Mouse (Mus musculus): ENCODE measurements at regions not wholly inside any gene's neighbourhood (a gene's known extent, or its start where the extent isn't known, plus 50 kb on each side); places are given as distances from the start of the nearest gene placed in this dataset.

- no peaks in the 10 kb centered on the region for H3K9me3 ChIP-seq (replicated peaks; ENCODE audit: insufficient read depth, low read length)
- H3K27ac ChIP-seq (ENCODE audit: control insufficient read depth, low read depth, low read length), result no peak overlapping the region
- no peak overlapping the region for H3K4me3 ChIP-seq (ENCODE audit: control insufficient read depth in 1 of 2, insufficient read depth in 1 of 2, low read depth in 2 of 2, low read length in 2 of 2)
- H3K27me3 ChIP-seq (ENCODE audit: control insufficient read depth in 1 of 2, insufficient read depth in 2 of 2, low read length in 2 of 2), result no peaks in the 10 kb centered on the region
- no peak overlapping the region for H3K9ac ChIP-seq (ENCODE audit: control insufficient read depth, low read depth, low read length, poor library complexity, severe bottlenecking)
- H3K4me1 ChIP-seq (ENCODE audit: control insufficient read depth in 1 of 2, insufficient read depth in 2 of 2, low read length in 2 of 2), result no peaks in the 10 kb centered on the region
- H3K36me3 ChIP-seq (ENCODE audit: control insufficient read depth in 1 of 2, insufficient read depth in 2 of 2, low read length in 2 of 2), result no peaks in the 10 kb centered on the region
- TF ChIP-seq USF2 (IDR thresholded peaks at IDR 0.05; ENCODE audit: borderline replicate concordance in 1 of 2, insufficient read depth in 1 of 2, low read depth in 1 of 2, low read length in 2 of 2), result no peak
- no peak for TF ChIP-seq CHD1 (IDR thresholded peaks at IDR 0.05; ENCODE audit: low read depth, low read length)
- TF ChIP-seq TAL1 (IDR thresholded peaks at IDR 0.05; ENCODE audit: low read length), result no peak
- no peak for TF ChIP-seq GABPA (IDR thresholded peaks at IDR 0.05; ENCODE audit: low read depth, low read length)
- no peak for TF ChIP-seq SMC3 (IDR thresholded peaks at IDR 0.05; ENCODE audit: low read depth, low read length)
- TF ChIP-seq USF1 (IDR thresholded peaks at IDR 0.05; ENCODE audit: low read depth, low read length), result no peak
- TF ChIP-seq POLR2AphosphoS2 (IDR thresholded peaks at IDR 0.05; ENCODE audit: low read length), result no peak
- no peak for TF ChIP-seq ZNF384 (IDR thresholded peaks at IDR 0.05; ENCODE audit: low read depth, low read length)
- TF ChIP-seq CHD2 (IDR thresholded peaks at IDR 0.05; ENCODE audit: low read length), result no peak
- TF ChIP-seq MYC (IDR thresholded peaks at IDR 0.05; ENCODE audit: low read depth, low read length), result no peak
- no peak for TF ChIP-seq ELF1 (IDR thresholded peaks at IDR 0.05; ENCODE audit: low read depth, low read length)
- TF ChIP-seq ZC3H11A (IDR thresholded peaks at IDR 0.05; ENCODE audit: low read depth, low read length), result no peak
- no peak for TF ChIP-seq BHLHE40 (IDR thresholded peaks at IDR 0.05; ENCODE audit: borderline replicate concordance, low read depth, low read length)
- no peak for TF ChIP-seq ZMIZ1 (IDR thresholded peaks at IDR 0.05; ENCODE audit: low read depth, low read length)
- no peak for TF ChIP-seq TCF12 (IDR thresholded peaks at IDR 0.05; ENCODE audit: low read depth, low read length)
- TF ChIP-seq MAZ (IDR thresholded peaks at IDR 0.05; ENCODE audit: low read depth, low read length), result no peak
- TF ChIP-seq GATA1 (IDR thresholded peaks at IDR 0.05; ENCODE audit: low read depth, low read length), result no peak
- no peak for TF ChIP-seq MAX (IDR thresholded peaks at IDR 0.05; ENCODE audit: low read length)
- H3K79me2 ChIP-seq (ENCODE audit: control insufficient read depth, insufficient read depth, low read length, poor library complexity), result no peaks in the 10 kb centered on the region
- DNase-seq (ENCODE audit: low read depth, low spot score), result no peak
Observed at GRCm38 (mm10) chr7:137851061-137851460, 413.6 kb downstream of the Glrx3 start.

GRCm38 (mm10) chr7:137859681-137860080, 422.3 kb downstream of the Glrx3 start:
- TF ChIP-seq NRF1 (IDR thresholded peaks at IDR 0.05; ENCODE audit: insufficient read depth, low read depth, low read length, poor library complexity, severe bottlenecking) (no peak), MAFK (IDR thresholded peaks at IDR 0.05; ENCODE audit: borderline replicate concordance, low read depth, low read length) (no peak), MXI1 (IDR thresholded peaks at IDR 0.05; ENCODE audit: low read depth, low read length) (no peak), USF1 (IDR thresholded peaks at IDR 0.05; ENCODE audit: low read depth, low read length) (no peak), TCF12 (IDR thresholded peaks at IDR 0.05; ENCODE audit: low read depth, low read length) (no peak), POLR2A (IDR thresholded peaks at IDR 0.05; ENCODE audit: control insufficient read depth in 1 of 2, insufficient read depth in 1 of 2, low read depth in 1 of 2, low read length in 2 of 2, poor library complexity in 1 of 2) (no peak), GABPA (IDR thresholded peaks at IDR 0.05; ENCODE audit: low read depth, low read length) (no peak), EP300 (IDR thresholded peaks at IDR 0.05; ENCODE audit: low read depth in 1 of 2, low read length in 2 of 2) (no peak), MYC (IDR thresholded peaks at IDR 0.05; ENCODE audit: low read depth, low read length) (no peak), E2F4 (IDR thresholded peaks at IDR 0.05; ENCODE audit: borderline replicate concordance, low read depth, low read length) (no peak), MYB (IDR thresholded peaks at IDR 0.05; ENCODE audit: low read depth, low read length) (no peak), USF2 (IDR thresholded peaks at IDR 0.05; ENCODE audit: borderline replicate concordance in 1 of 2, insufficient read depth in 1 of 2, low read depth in 1 of 2, low read length in 2 of 2) (no peak), CHD2 (IDR thresholded peaks at IDR 0.05; ENCODE audit: low read length) (no peak), MAZ (IDR thresholded peaks at IDR 0.05; ENCODE audit: low read depth, low read length) (no peak), UBTF (IDR thresholded peaks at IDR 0.05; ENCODE audit: borderline replicate concordance, insufficient read depth, low read depth, low read length) (no peak)
- Histone ChIP-seq H3K9ac (ENCODE audit: control insufficient read depth, low read depth, low read length, poor library complexity, severe bottlenecking) (no peak overlapping the region), H3K27me3 (ENCODE audit: control insufficient read depth in 1 of 2, insufficient read depth in 2 of 2, low read length in 2 of 2) (no peaks in the 10 kb centered on the region), H3K79me2 (ENCODE audit: control insufficient read depth, insufficient read depth, low read length, poor library complexity) (no peaks in the 10 kb centered on the region), H3K4me1 (ENCODE audit: control insufficient read depth in 1 of 2, insufficient read depth in 2 of 2, low read length in 2 of 2) (no peaks in the 10 kb centered on the region), H3K9me3 (replicated peaks; ENCODE audit: insufficient read depth, low read length) (no peaks in the 10 kb centered on the region), H3K4me3 (ENCODE audit: control insufficient read depth in 1 of 2, insufficient read depth in 1 of 2, low read depth in 2 of 2, low read length in 2 of 2) (no peak overlapping the region), H3K36me3 (ENCODE audit: control insufficient read depth in 1 of 2, insufficient read depth in 2 of 2, low read length in 2 of 2) (no peaks in the 10 kb centered on the region), H3K27ac (ENCODE audit: control insufficient read depth, low read depth, low read length) (no peak overlapping the region)
- no peak for DNase-seq (ENCODE audit: low read depth, low spot score)
